Mouse (Mus musculus): ENCODE data around the gene Ralgps1. TPM values are rescaled to one million over a fixed set of nuclear protein-coding genes. Genes with fewer than 3 reads are reported as not detected.
A peak's percentile ranks its signal among the peaks of the same experiment; 100 is the strongest.

The Ralgps1 gene
- polyA plus RNA-seq, 1 experiment: 91.6 TPM

- TF ChIP-seq CTCF (IDR thresholded peaks at IDR 0.05; ENCODE audit: borderline replicate concordance, extremely low read depth, insufficient read depth, insufficient read length): no peak
- TF ChIP-seq POLR2A (IDR thresholded peaks at IDR 0.05; ENCODE audit: borderline replicate concordance, extremely low read depth, insufficient read depth, insufficient read length, poor library complexity, severe bottlenecking): no peak
- no peak for DNase-seq (ENCODE audit: low read depth)
Measured at GRCm38 (mm10) chr2:33138491-33138890, 232.8 kb downstream of the Ralgps1 start.

- DNase-seq (ENCODE audit: low read depth): no peak
- TF ChIP-seq CTCF (IDR thresholded peaks at IDR 0.05; ENCODE audit: borderline replicate concordance, extremely low read depth, insufficient read depth, insufficient read length): no peak
- TF ChIP-seq POLR2A (IDR thresholded peaks at IDR 0.05; ENCODE audit: borderline replicate concordance, extremely low read depth, insufficient read depth, insufficient read length, poor library complexity, severe bottlenecking): no peak
Measured at GRCm38 (mm10) chr2:33137731-33138130, 233.6 kb downstream of the Ralgps1 start.

- no peak for TF ChIP-seq POLR2A (IDR thresholded peaks at IDR 0.05; ENCODE audit: borderline replicate concordance, extremely low read depth, insufficient read depth, insufficient read length, poor library complexity, severe bottlenecking)
- no peak for TF ChIP-seq CTCF (IDR thresholded peaks at IDR 0.05; ENCODE audit: borderline replicate concordance, extremely low read depth, insufficient read depth, insufficient read length)
- no peak for DNase-seq (ENCODE audit: low read depth)
Measured at GRCm38 (mm10) chr2:33137244-33137643, 234.0 kb downstream of the Ralgps1 start.

- DNase-seq (ENCODE audit: low read depth): no peak
- TF ChIP-seq POLR2A (IDR thresholded peaks at IDR 0.05; ENCODE audit: borderline replicate concordance, extremely low read depth, insufficient read depth, insufficient read length, poor library complexity, severe bottlenecking): no peak
- no peak for TF ChIP-seq CTCF (IDR thresholded peaks at IDR 0.05; ENCODE audit: borderline replicate concordance, extremely low read depth, insufficient read depth, insufficient read length)
Measured at GRCm38 (mm10) chr2:33136366-33136765, 234.9 kb downstream of the Ralgps1 start.

- no peak for TF ChIP-seq CTCF (IDR thresholded peaks at IDR 0.05; ENCODE audit: borderline replicate concordance, extremely low read depth, insufficient read depth, insufficient read length)
- no peak for TF ChIP-seq POLR2A (IDR thresholded peaks at IDR 0.05; ENCODE audit: borderline replicate concordance, extremely low read depth, insufficient read depth, insufficient read length, poor library complexity, severe bottlenecking)
- DNase-seq (ENCODE audit: low read depth): no peak
Measured at GRCm38 (mm10) chr2:33134766-33135490, 236.4 kb downstream of the Ralgps1 start.

- DNase-seq (ENCODE audit: low read depth): no peak
- no peak for TF ChIP-seq CTCF (IDR thresholded peaks at IDR 0.05; ENCODE audit: borderline replicate concordance, extremely low read depth, insufficient read depth, insufficient read length)
- TF ChIP-seq POLR2A (IDR thresholded peaks at IDR 0.05; ENCODE audit: borderline replicate concordance, extremely low read depth, insufficient read depth, insufficient read length, poor library complexity, severe bottlenecking): no peak
Measured at GRCm38 (mm10) chr2:33132306-33132705, 239.0 kb downstream of the Ralgps1 start.

- DNase-seq (ENCODE audit: low read depth): peak; percentile 76
- peak; percentile 65; the same call in 1 of the 2 replicates for TF ChIP-seq CTCF (IDR thresholded peaks at IDR 0.05; ENCODE audit: borderline replicate concordance, extremely low read depth, insufficient read depth, insufficient read length)
- no peak for TF ChIP-seq POLR2A (IDR thresholded peaks at IDR 0.05; ENCODE audit: borderline replicate concordance, extremely low read depth, insufficient read depth, insufficient read length, poor library complexity, severe bottlenecking)
Measured at GRCm38 (mm10) chr2:33131500-33132092, 239.7 kb downstream of the Ralgps1 start, which contains the start of gene Garnl3. Gene Garnl3, minus strand, starts transcription at chr2:33131654.

- DNase-seq (ENCODE audit: low read depth): peak; percentile 97
- TF ChIP-seq CTCF (IDR thresholded peaks at IDR 0.05; ENCODE audit: borderline replicate concordance, extremely low read depth, insufficient read depth, insufficient read length): no peak
- TF ChIP-seq POLR2A (IDR thresholded peaks at IDR 0.05; ENCODE audit: borderline replicate concordance, extremely low read depth, insufficient read depth, insufficient read length, poor library complexity, severe bottlenecking): no peak
Measured at GRCm38 (mm10) chr2:33130526-33131483, 240.5 kb downstream of the Ralgps1 start.

GRCm38 (mm10) chr2:33130141-33130525 lies 241.2 kb downstream of the Ralgps1 start:
- peak; percentile 25 for DNase-seq (ENCODE audit: low read depth)
- TF ChIP-seq POLR2A (IDR thresholded peaks at IDR 0.05; ENCODE audit: borderline replicate concordance, extremely low read depth, insufficient read depth, insufficient read length, poor library complexity, severe bottlenecking) (peak; percentile 43; the same call in 1 of the 2 replicates), CTCF (IDR thresholded peaks at IDR 0.05; ENCODE audit: borderline replicate concordance, extremely low read depth, insufficient read depth, insufficient read length) (0 out of 2 replicates have a peak, but pooled peaks have one; percentile 2)

- peak; percentile 25 for DNase-seq (ENCODE audit: low read depth)
- TF ChIP-seq POLR2A (IDR thresholded peaks at IDR 0.05; ENCODE audit: borderline replicate concordance, extremely low read depth, insufficient read depth, insufficient read length, poor library complexity, severe bottlenecking): no peak
- no peak for TF ChIP-seq CTCF (IDR thresholded peaks at IDR 0.05; ENCODE audit: borderline replicate concordance, extremely low read depth, insufficient read depth, insufficient read length)
Measured at GRCm38 (mm10) chr2:33129696-33130095, 241.6 kb downstream of the Ralgps1 start.

GRCm38 (mm10) chr2:33129005-33129404 lies 242.3 kb downstream of the Ralgps1 start:
- no peak for TF ChIP-seq CTCF (IDR thresholded peaks at IDR 0.05; ENCODE audit: borderline replicate concordance, extremely low read depth, insufficient read depth, insufficient read length)
- TF ChIP-seq POLR2A (IDR thresholded peaks at IDR 0.05; ENCODE audit: borderline replicate concordance, extremely low read depth, insufficient read depth, insufficient read length, poor library complexity, severe bottlenecking): no peak
- DNase-seq (ENCODE audit: low read depth): no peak
